Mouse (Mus musculus) lung, postnatal 0 days (tissue): ENCODE measurements at regions not wholly inside any gene's neighbourhood (a gene's known extent, or its start where the extent isn't known, plus 50 kb on each side); places are given as distances from the start of the nearest gene placed in this dataset.

Experiments
- CTCF ChIP-seq: IDR thresholded peaks from 2 replicates; pipeline ENCODE4 v1.5.1; 2016; ENCODE audit warnings: antibody characterized with exemption, mild to moderate bottlenecking
- EP300 ChIP-seq: IDR thresholded peaks from 2 replicates; pipeline ENCODE4 v1.6.1; 2016; ENCODE audit warnings: antibody characterized with exemption, mild to moderate bottlenecking, control low read depth

GRCm38 (mm10) chr16:30761201-30761710, 161.7 kb downstream of the Fam43a start:
- TF ChIP-seq CTCF (no peak), EP300 (no peak)
